ENCODE assay signal across 22 mouse cellular contexts in the genomic region with DNA sequence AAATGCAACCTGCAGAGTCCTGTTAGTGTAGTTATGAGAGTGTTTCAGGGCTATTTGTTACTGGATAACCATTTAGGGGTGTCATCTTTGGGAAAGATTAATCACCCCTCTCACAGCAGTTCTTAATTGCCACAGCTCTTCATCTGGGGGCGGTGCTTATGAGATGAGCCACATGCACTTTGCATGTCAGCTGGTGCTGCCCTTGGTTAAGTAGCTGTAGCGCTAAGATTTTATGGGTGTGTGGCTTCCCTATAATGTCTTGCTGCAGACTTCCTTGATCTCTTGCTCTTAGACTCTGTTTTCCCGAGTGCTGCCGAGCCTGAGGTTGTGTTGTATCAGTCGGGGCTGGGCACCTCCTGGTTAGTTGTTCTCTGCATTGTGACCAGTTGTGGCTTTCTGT. TPM values are rescaled to one million over a fixed set of nuclear protein-coding genes. Genes with fewer than 3 reads are reported as not detected.
DNase-seq lines count a peak whose midpoint lies in the region; ATAC-seq lines count a peak whose summit lies in the region.
"Had no signal": no experiment of that assay in that cellular context is flagged by ENCODE, and none has a peak within 500 bp of the region (broad histone marks: within the 10 kb centered on the region; RNA-seq: fewer than 3 reads in every experiment).

No protein-coding gene starts in this region.

- H3K4me1 ChIP-seq in intestine, embryonic 16.5 days (ENCODE audit: control insufficient read depth, insufficient read depth, low read length), result peaks cover 2% of the 10 kb centered on the region; the same call in 1 of the 2 replicates
- 0 out of 2 replicates have a peak, but pooled peaks cover 2% of the 10 kb centered on the region for H3K4me1 ChIP-seq in intestine, embryonic 15.5 days (replicated peaks)
- peaks cover 20% of the 10 kb centered on the region; the same call in 1 of the 2 replicates for H3K4me1 ChIP-seq in kidney, embryonic 15.5 days

- H3K9me3 ChIP-seq in intestine, embryonic 16.5 days (ENCODE audit: control insufficient read depth, low read length), result no peaks in the 10 kb centered on the region
- H3K9me3 ChIP-seq in intestine, embryonic 15.5 days, result no peaks in the 10 kb centered on the region
- H3K9me3 ChIP-seq in kidney, embryonic 15.5 days (replicated peaks), result no peaks in the 10 kb centered on the region
- H3K9me3 ChIP-seq: embryonic facial prominence, embryonic 13.5 days; forebrain, embryonic 15.5 days; hindbrain, embryonic 12.5 days; limb, embryonic 15.5 days; liver, embryonic 15.5 days; midbrain, embryonic 15.5 days had no signal

- H3K27me3 ChIP-seq in intestine, embryonic 16.5 days (replicated peaks; ENCODE audit: control insufficient read depth, insufficient read depth, low read length), result no peaks in the 10 kb centered on the region
- no peaks in the 10 kb centered on the region for H3K27me3 ChIP-seq in intestine, embryonic 15.5 days (replicated peaks)
- H3K27me3 ChIP-seq in kidney, embryonic 15.5 days, result no peaks in the 10 kb centered on the region
- H3K27me3 ChIP-seq: embryonic facial prominence, embryonic 13.5 days; forebrain, embryonic 15.5 days; hindbrain, embryonic 12.5 days; limb, embryonic 15.5 days; liver, embryonic 15.5 days; midbrain, embryonic 15.5 days had no signal

- DNase-seq in lung, postnatal 14 days, result no peak
- DNase-seq: cerebellum, adult 9-11 months; gastrocnemius, postnatal 36 days; heart, postnatal 10 days; kidney, adult 11 months; right cerebral cortex, postnatal 14 days; thymus, postnatal 36 days had no signal

- no peak overlapping the region for H3K4me3 ChIP-seq in intestine, embryonic 16.5 days (ENCODE audit: low read length)
- no peak overlapping the region for H3K4me3 ChIP-seq in intestine, embryonic 15.5 days (replicated peaks)
- no peak overlapping the region for H3K4me3 ChIP-seq in kidney, embryonic 15.5 days (replicated peaks)
- H3K4me3 ChIP-seq: embryonic facial prominence, embryonic 13.5 days; forebrain, embryonic 15.5 days; hindbrain, embryonic 12.5 days; limb, embryonic 15.5 days; liver, embryonic 15.5 days; midbrain, embryonic 15.5 days; myocyte had no signal

- H3K4me2 ChIP-seq in intestine, embryonic 16.5 days (ENCODE audit: low read depth, low read length), result no peak overlapping the region
- H3K4me2 ChIP-seq in intestine, embryonic 15.5 days (replicated peaks), result no peak overlapping the region
- H3K4me2 ChIP-seq in kidney, embryonic 15.5 days, result no peak overlapping the region
- H3K4me2 ChIP-seq: embryonic facial prominence, embryonic 13.5 days; forebrain, embryonic 15.5 days; heart, embryonic 11.5 days; hindbrain, embryonic 12.5 days; limb, embryonic 15.5 days; liver, embryonic 15.5 days; midbrain, embryonic 15.5 days had no signal

- ATAC-seq in intestine, embryonic 16.5 days, result peak; percentile 40; the same call in 1 of the 2 replicates
- no peak for ATAC-seq in intestine, embryonic 15.5 days
- ATAC-seq in CD4-positive, CD25-positive, alpha-beta regulatory T cell, adult 4 months, result peak; percentile 72
- ATAC-seq in inflammation-experienced regulatory T-cells, adult 6 months, result peak; percentile 63
- ATAC-seq in neutrophil, adult 5-6 weeks (ENCODE audit: extremely low read depth, insufficient number of reproducible peaks, low FRiP score, poor library complexity, severe bottlenecking), result 0 out of 2 replicates have a peak, but pooled peaks have one; percentile 46
- ATAC-seq in kidney, embryonic 15.5 days (replicated peaks; ENCODE audit: low FRiP score), result no peak
- ATAC-seq: forebrain, embryonic 15.5 days; midbrain, embryonic 15.5 days had no signal

- 66% methylated on average over 5 of the region's 5 CpGs for WGBS in intestine, embryonic 16.5 days
- WGBS in intestine, embryonic 15.5 days, result 71% methylated on average over 5 of the region's 5 CpGs
- 64% methylated on average over 5 of the region's 5 CpGs for WGBS in kidney, embryonic 15.5 days

- H3K36me3 ChIP-seq in intestine, embryonic 16.5 days (ENCODE audit: control insufficient read depth, insufficient read depth, low read length), result no peaks in the 10 kb centered on the region
- H3K36me3 ChIP-seq in intestine, embryonic 15.5 days, result no peaks in the 10 kb centered on the region
- H3K36me3 ChIP-seq in kidney, embryonic 15.5 days, result no peaks in the 10 kb centered on the region
- H3K36me3 ChIP-seq: embryonic facial prominence, embryonic 13.5 days; forebrain, embryonic 15.5 days; hindbrain, embryonic 12.5 days; limb, embryonic 15.5 days; liver, embryonic 15.5 days; midbrain, embryonic 15.5 days had no signal

- no peak overlapping the region for H3K27ac ChIP-seq in intestine, embryonic 16.5 days (ENCODE audit: low read length)
- no peak overlapping the region for H3K27ac ChIP-seq in intestine, embryonic 15.5 days
- H3K27ac ChIP-seq in kidney, embryonic 15.5 days, result no peak overlapping the region
- H3K27ac ChIP-seq: embryonic facial prominence, embryonic 13.5 days; forebrain, embryonic 15.5 days; hindbrain, embryonic 12.5 days; kidney, postnatal 0 days; limb, embryonic 15.5 days; liver, embryonic 15.5 days; midbrain, embryonic 15.5 days had no signal

- H3K9ac ChIP-seq in intestine, embryonic 16.5 days (ENCODE audit: low read depth, low read length), result no peak overlapping the region
- no peak overlapping the region for H3K9ac ChIP-seq in intestine, embryonic 15.5 days
- H3K9ac ChIP-seq in kidney, embryonic 15.5 days, result no peak overlapping the region
- H3K9ac ChIP-seq: embryonic facial prominence, embryonic 13.5 days; forebrain, embryonic 15.5 days; hindbrain, embryonic 12.5 days; limb, embryonic 15.5 days; liver, embryonic 15.5 days; midbrain, embryonic 15.5 days had no signal

RNA-seq across cellular contexts. Expression of gene Sesn1, which starts 58.2 kb away (rescaled TPM):
- 28.3 and 29.1 TPM in 2 replicates for polyA plus RNA-seq in intestine, embryonic 16.5 days (2015; fragmentation: Nextera tagmentation; extraction: Ambion mirVana)
- polyA plus RNA-seq in intestine, embryonic 15.5 days (2015; fragmentation: Nextera tagmentation; extraction: Ambion mirVana), result 29.3 and 31.7 TPM in 2 replicates
- polyA plus RNA-seq in CD4-positive, CD25-positive, alpha-beta regulatory T cell, adult 4 months (2017; shearing (Covaris generic)), result 100 to 1,000 TPM; 117 to 130 TPM
- polyA plus RNA-seq in inflammation-experienced regulatory T-cells, adult 6 months (2017; shearing (Covaris generic)), result 10 to 100 TPM; 30.3 to 78.4 (median 64.1) TPM
- 76.1 and 79.8 TPM in 2 replicates for total RNA-seq in neutrophil, adult 5-6 weeks (2017)
- 34.3 and 35.1 TPM in 2 replicates for polyA plus RNA-seq in kidney, embryonic 15.5 days (2015; fragmentation: Nextera tagmentation; extraction: Ambion mirVana)

RNA-seq across cellular contexts. Expression of gene Cep57l1, which starts 58.3 kb away (rescaled TPM):
- 13.6 and 18.6 TPM in 2 replicates for polyA plus RNA-seq in intestine, embryonic 16.5 days (2015; fragmentation: Nextera tagmentation; extraction: Ambion mirVana)
- 17.4 and 19.4 TPM in 2 replicates for polyA plus RNA-seq in intestine, embryonic 15.5 days (2015; fragmentation: Nextera tagmentation; extraction: Ambion mirVana)
- polyA plus RNA-seq in CD4-positive, CD25-positive, alpha-beta regulatory T cell, adult 4 months (2017; shearing (Covaris generic)), result 10 to 100 TPM; 22.2 to 27.1 TPM
- 10 to 100 TPM; 11.0 to 23.3 (median 18.6) TPM for polyA plus RNA-seq in inflammation-experienced regulatory T-cells, adult 6 months (2017; shearing (Covaris generic))
- 10.7 and 13.8 TPM in 2 replicates for total RNA-seq in neutrophil, adult 5-6 weeks (2017)
- polyA plus RNA-seq in kidney, embryonic 15.5 days (2015; fragmentation: Nextera tagmentation; extraction: Ambion mirVana), result 22.5 and 24.8 TPM in 2 replicates

Comparison
In these comparisons a context has a peak if more than half of its experiments do, and no peak if none do; other contexts are left out.
1. ATAC-seq: peak in intestine, embryonic 16.5 days (single experiment), CD4-positive, CD25-positive, alpha-beta regulatory T cell, adult 4 months (single experiment), inflammation-experienced regulatory T-cells, adult 6 months (single experiment) and neutrophil, adult 5-6 weeks (single experiment); none in intestine, embryonic 15.5 days (single experiment) and kidney, embryonic 15.5 days (single experiment).